Mouse (Mus musculus): ENCODE measurements around the gene Arhgap20.

GRCm38 (mm10) chr9:51736750-51737368 lies 28.3 kb upstream of the Arhgap20 start:
- TF ChIP-seq POLR2A (IDR thresholded peaks at IDR 0.05; ENCODE audit: borderline replicate concordance, extremely low read depth, low read depth, low read length), result no peak
- no peak for TF ChIP-seq CTCF (IDR thresholded peaks at IDR 0.05; ENCODE audit: insufficient read depth, low read length)

All from lung, adult 2 months (tissue).